Mouse (Mus musculus) thymus, postnatal 25 days (tissue): ENCODE measurements around the gene Slc19a2.
A peak's percentile ranks its signal among the peaks of the same experiment; 100 is the strongest.
"Not testable (repeated sequence)": the region's sequence is repeated elsewhere in the genome, so short reads cannot be mapped to it uniquely, and the experiment has no call there.

Source experiments
- DNase-seq: peaks from one replicate; pipeline ENCODE4 v3.0.0; 2022

The Slc19a2 gene

GRCm38 (mm10) chr1:164248465-164249331, at the start of gene Slc19a2:
Gene Slc19a2 (plus strand): TSS chr1:164249046.
- DNase-seq: peak; percentile 98

- no peak for DNase-seq
Measured at GRCm38 (mm10) chr1:164199551-164199950, 49.3 kb upstream of the Slc19a2 start.

- no peak for DNase-seq
Measured at GRCm38 (mm10) chr1:164208437-164208836, 40.4 kb upstream of the Slc19a2 start.

GRCm38 (mm10) chr1:164210899-164211298, 37.9 kb upstream of the Slc19a2 start:
- DNase-seq: no peak

GRCm38 (mm10) chr1:164212686-164213085, 36.2 kb upstream of the Slc19a2 start:
- DNase-seq: no peak

- DNase-seq: no peak
Measured at GRCm38 (mm10) chr1:164214190-164214589, 34.7 kb upstream of the Slc19a2 start.

GRCm38 (mm10) chr1:164215097-164215496, 33.7 kb upstream of the Slc19a2 start:
- DNase-seq: no peak

GRCm38 (mm10) chr1:164215540-164215939, 33.3 kb upstream of the Slc19a2 start:
- no peak for DNase-seq

- DNase-seq: peak; percentile 26
Measured at GRCm38 (mm10) chr1:164217791-164218685, 30.8 kb upstream of the Slc19a2 start.

- no peak for DNase-seq
Measured at GRCm38 (mm10) chr1:164220261-164220660, 28.6 kb upstream of the Slc19a2 start.

GRCm38 (mm10) chr1:164223089-164223488, 25.8 kb upstream of the Slc19a2 start:
- no peak for DNase-seq

- DNase-seq: not testable (repeated sequence)
Measured at GRCm38 (mm10) chr1:164231937-164232570, 16.8 kb upstream of the Slc19a2 start.

- no peak for DNase-seq
Measured at GRCm38 (mm10) chr1:164233447-164233846, 15.4 kb upstream of the Slc19a2 start.

- DNase-seq: no peak
Measured at GRCm38 (mm10) chr1:164235078-164235477, 13.8 kb upstream of the Slc19a2 start.

- no peak for DNase-seq
Measured at GRCm38 (mm10) chr1:164236078-164236477, 12.8 kb upstream of the Slc19a2 start.

- DNase-seq: no peak
Measured at GRCm38 (mm10) chr1:164241494-164241893, 7.4 kb upstream of the Slc19a2 start.

- no peak for DNase-seq
Measured at GRCm38 (mm10) chr1:164242809-164243208, 6.0 kb upstream of the Slc19a2 start.

- DNase-seq: no peak
Measured at GRCm38 (mm10) chr1:164247442-164247841, 1.4 kb upstream of the Slc19a2 start.

GRCm38 (mm10) chr1:164247971-164248370, 875 bp upstream of the Slc19a2 start:
- no peak for DNase-seq

GRCm38 (mm10) chr1:164249332-164249711, 476 bp downstream of the Slc19a2 start:
- DNase-seq: no peak

GRCm38 (mm10) chr1:164250391-164251150, 1.7 kb downstream of the Slc19a2 start:
- no peak for DNase-seq

- DNase-seq: no peak
Measured at GRCm38 (mm10) chr1:164251438-164251837, 2.6 kb downstream of the Slc19a2 start.
